Mouse (Mus musculus): ENCODE results near the gene Rnf227. TPM values are rescaled to one million over a fixed set of nuclear protein-coding genes. Genes with fewer than 3 reads are reported as not detected.
"Not testable (repeated sequence)": the region's sequence is repeated elsewhere in the genome, so short reads cannot be mapped to it uniquely, and the experiment has no call there.

The Rnf227 gene
- polyA plus RNA-seq (2016; fragmentation: Nextera tagmentation; extraction: Ambion mirVana), result 14.2 and 20.6 TPM in 2 replicates

DNA sequence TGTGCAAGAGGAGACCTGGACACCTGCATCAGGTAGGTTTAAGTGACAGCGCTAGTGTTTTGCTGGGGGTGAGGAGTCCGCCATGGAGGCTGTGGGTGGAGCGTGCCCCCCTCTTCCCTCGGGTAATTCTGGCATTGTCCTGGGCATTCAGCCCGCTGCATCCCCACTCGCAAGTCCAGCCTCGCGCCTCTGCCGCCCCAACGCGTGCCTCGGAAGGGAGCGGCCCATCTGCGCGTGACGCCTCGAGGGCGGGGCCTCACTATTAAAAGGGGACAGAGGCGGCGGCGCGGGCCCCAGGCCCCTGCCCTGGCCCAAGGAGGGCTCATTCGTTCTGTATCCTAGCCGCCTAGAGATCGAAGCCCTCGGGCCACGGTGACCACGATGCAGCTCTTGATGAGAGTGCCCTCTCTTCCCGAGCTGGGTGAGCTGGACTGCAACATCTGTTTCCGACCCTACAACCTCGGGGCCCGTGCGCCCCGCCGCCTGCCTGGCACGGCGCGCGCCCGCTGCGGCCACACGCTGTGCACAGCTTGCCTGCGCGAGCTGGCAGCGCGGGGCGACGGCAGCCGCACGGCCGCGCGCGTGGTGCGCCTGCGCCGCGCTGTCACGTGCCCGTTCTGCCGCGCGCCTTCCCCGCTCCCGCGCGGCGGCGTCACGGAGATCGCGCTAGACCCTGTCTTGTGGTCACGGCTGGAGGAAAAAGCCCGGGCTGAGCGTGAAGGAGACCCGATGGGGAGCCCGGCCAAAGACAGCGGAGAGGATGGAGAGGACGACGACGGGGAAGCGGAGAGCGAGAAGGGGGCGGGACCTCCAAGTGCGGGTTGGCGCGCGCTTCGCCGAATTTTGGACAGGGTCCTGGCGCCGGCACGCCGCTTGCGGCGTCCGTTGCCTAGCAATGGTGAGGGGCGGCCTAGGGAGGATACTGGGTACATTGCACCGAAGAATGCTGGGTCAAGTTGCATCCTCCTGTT, at the start of gene Rnf227:
Gene Rnf227 (plus strand): TSS at position 301 of the 971 bp plus-strand sequence.
- peak within 1 kb of the TSS; percentile 91 for H3K27ac ChIP-seq
- no peaks in the 10 kb centered on the region for H3K9me3 ChIP-seq (replicated peaks)
- H3K4me1 ChIP-seq, result peaks cover 19% of the 10 kb centered on the region
- H3K36me3 ChIP-seq, result peaks cover 29% of the 10 kb centered on the region
- H3K4me3 ChIP-seq, result peak within 1 kb of the TSS; percentile 67
- WGBS, result 2% methylated on average over 99 of the region's 99 CpGs
- peak; percentile 87 for DNase-seq (ENCODE audit: low spot score)
- H3K27me3 ChIP-seq (ENCODE audit: low read depth, poor library complexity, severe bottlenecking), result peaks cover 30% of the 10 kb centered on the region

- H3K36me3 ChIP-seq, result no peaks in the 10 kb centered on the region
- no peak overlapping the region for H3K27ac ChIP-seq
- no peaks in the 10 kb centered on the region for H3K9me3 ChIP-seq (replicated peaks)
- no peaks in the 10 kb centered on the region for H3K27me3 ChIP-seq (ENCODE audit: low read depth, poor library complexity, severe bottlenecking)
- DNase-seq (ENCODE audit: low spot score), result no peak
- no peak overlapping the region for H3K4me3 ChIP-seq
- no peaks in the 10 kb centered on the region for H3K4me1 ChIP-seq
- WGBS, result 96% methylated on average over 5 of the region's 5 CpGs
These were observed 49.1 kb upstream of the Rnf227 start for GRCm38 (mm10) chr11:69291111-69291510.

DNA sequence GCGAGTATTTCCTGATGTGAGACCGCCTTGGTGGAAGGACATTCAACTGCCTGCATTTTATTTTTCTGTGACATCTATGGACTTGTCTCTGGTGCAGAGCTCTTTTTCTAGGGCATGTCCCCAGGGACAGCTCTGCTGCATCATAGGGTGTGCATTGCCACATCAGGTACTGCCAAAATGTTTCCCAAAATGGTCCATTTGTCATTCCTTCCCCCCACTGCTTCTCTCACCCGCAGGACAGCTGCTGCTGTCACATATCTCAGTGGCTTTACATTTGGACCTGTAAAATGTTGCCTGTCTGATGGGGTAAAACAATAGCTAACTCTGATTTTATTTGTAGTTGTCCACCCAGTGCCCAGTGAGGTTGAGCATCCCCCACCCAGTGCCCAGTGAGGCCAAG, 45.0 kb upstream of the Rnf227 start:
- Histone ChIP-seq H3K36me3 (peaks cover 31% of the 10 kb centered on the region), H3K27me3 (ENCODE audit: low read depth, poor library complexity, severe bottlenecking) (no peaks in the 10 kb centered on the region), H3K27ac (no peak overlapping the region), H3K4me3 (no peak overlapping the region), H3K9me3 (replicated peaks) (no peaks in the 10 kb centered on the region), H3K4me1 (no peaks in the 10 kb centered on the region)
- DNase-seq (ENCODE audit: low spot score), result no peak
- 95% methylated on average over 3 of the region's 3 CpGs for WGBS

DNA sequence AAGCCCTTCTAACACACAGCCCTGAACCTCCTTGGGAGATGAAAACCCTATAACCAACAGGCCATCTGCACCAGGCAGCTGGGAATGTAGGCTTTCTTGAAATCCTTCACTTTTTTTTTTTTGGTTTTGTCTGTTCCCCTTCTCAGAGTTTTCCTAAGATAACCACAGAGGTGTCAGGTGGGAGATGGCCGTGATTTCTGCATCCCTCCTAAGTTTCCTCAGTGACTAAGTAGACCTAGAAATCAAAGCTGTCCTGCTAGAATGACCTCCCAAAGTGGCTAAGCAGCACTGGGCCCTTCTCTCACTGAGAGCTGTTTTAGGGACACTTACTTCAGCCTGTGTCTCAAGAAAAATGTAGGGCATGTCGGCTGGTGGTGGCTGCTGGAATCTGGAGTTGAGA, 42.5 kb upstream of the Rnf227 start:
- H3K36me3 ChIP-seq, result peaks cover 53% of the 10 kb centered on the region
- DNase-seq (ENCODE audit: low spot score), result no peak
- WGBS, result 91% methylated on average over 2 of the region's 2 CpGs

DNA sequence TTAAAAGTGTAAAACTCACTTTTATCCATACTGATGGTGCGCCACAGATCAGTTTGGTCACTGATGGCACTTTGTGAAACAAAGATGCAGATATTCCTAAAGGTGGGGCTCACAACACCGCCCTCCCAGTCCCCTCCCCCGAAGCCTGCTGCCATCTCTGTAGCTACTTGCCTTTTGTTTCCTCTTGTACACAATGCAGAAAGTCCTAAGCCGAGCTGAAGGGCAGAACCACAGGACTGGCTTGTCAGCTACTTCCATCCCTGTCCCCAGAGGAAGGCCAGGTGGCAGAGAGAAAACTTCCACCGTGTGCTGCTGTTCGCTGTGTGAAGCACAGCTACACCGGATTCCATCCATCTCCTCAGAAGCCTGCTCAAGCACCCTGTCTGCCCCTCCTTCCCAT, 42.0 kb upstream of the Rnf227 start:
- no peak overlapping the region; the same call in 1 of the 2 replicates for H3K27ac ChIP-seq
- 81% methylated on average over 7 of the region's 7 CpGs for WGBS
- H3K27me3 ChIP-seq (ENCODE audit: low read depth, poor library complexity, severe bottlenecking), result no peaks in the 10 kb centered on the region
- no peak for DNase-seq (ENCODE audit: low spot score)
- H3K9me3 ChIP-seq (replicated peaks), result no peaks in the 10 kb centered on the region
- peaks cover 58% of the 10 kb centered on the region for H3K36me3 ChIP-seq
- H3K4me1 ChIP-seq, result no peaks in the 10 kb centered on the region
- H3K4me3 ChIP-seq, result no peak overlapping the region

More for the DNA sequence above, 42.5 kb upstream of the Rnf227 start:
- Histone ChIP-seq H3K27ac (no peak overlapping the region), H3K9me3 (replicated peaks) (no peaks in the 10 kb centered on the region), H3K4me3 (no peak overlapping the region), H3K27me3 (ENCODE audit: low read depth, poor library complexity, severe bottlenecking) (no peaks in the 10 kb centered on the region), H3K4me1 (no peaks in the 10 kb centered on the region)

GRCm38 (mm10) chr11:69302817-69303216, 37.4 kb upstream of the Rnf227 start:
- 94% methylated on average over 7 of the region's 7 CpGs for WGBS
- Histone ChIP-seq H3K36me3 (peaks cover 95% of the 10 kb centered on the region), H3K4me3 (no peak overlapping the region), H3K4me1 (no peaks in the 10 kb centered on the region), H3K9me3 (replicated peaks) (no peaks in the 10 kb centered on the region), H3K27ac (no peak overlapping the region), H3K27me3 (ENCODE audit: low read depth, poor library complexity, severe bottlenecking) (no peaks in the 10 kb centered on the region)
- DNase-seq (ENCODE audit: low spot score), result no peak

DNA sequence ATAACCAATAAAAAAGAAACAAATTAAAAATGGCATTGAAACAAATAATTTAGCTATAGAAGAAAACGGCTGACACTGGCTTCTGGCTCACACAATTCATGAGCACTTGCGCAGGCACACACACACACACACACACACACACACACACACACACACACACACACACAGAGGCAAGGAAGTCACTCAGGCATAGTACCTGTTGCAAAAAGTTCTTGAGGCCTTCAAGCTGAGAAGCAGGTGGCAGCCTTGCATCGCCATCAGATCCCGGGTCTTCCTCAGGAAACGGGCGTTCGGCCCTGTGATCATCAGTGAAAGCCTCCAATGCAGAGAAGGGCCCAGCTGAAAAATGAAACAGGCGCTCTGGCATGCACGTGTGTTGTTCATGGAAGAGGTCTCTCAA, 35.0 kb upstream of the Rnf227 start:
- H3K4me1 ChIP-seq, result no peaks in the 10 kb centered on the region
- 95% methylated on average over 9 of the region's 9 CpGs for WGBS
- DNase-seq (ENCODE audit: low spot score), result no peak
- H3K27ac ChIP-seq, result no peak overlapping the region
- H3K9me3 ChIP-seq (replicated peaks), result no peaks in the 10 kb centered on the region
- H3K36me3 ChIP-seq, result peaks cover 96% of the 10 kb centered on the region
- no peak overlapping the region for H3K4me3 ChIP-seq
- H3K27me3 ChIP-seq (ENCODE audit: low read depth, poor library complexity, severe bottlenecking), result no peaks in the 10 kb centered on the region

DNA sequence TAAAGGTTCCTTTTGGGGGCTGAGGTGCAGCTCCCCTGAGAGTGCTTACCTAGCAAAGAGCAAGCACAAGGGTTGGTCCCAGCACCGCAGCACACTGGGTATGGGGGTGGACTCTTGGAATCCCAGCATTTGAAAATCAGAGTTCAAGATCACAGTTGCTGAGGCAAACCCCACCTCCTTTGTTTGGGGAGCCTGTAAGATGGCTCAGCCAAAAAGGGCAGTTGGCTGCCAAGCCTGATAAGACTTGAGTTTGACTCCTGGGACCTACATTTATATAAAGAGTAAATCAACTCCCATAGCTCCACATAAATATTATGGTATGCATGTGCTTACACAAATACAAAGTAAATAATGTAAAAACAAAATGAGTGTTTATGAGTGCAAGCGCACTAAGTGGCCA, 34.2 kb upstream of the Rnf227 start:
- H3K27me3 ChIP-seq (ENCODE audit: low read depth, poor library complexity, severe bottlenecking), result no peaks in the 10 kb centered on the region
- 95% methylated on average over 2 of the region's 2 CpGs for WGBS
- H3K9me3 ChIP-seq (replicated peaks), result no peaks in the 10 kb centered on the region
- H3K36me3 ChIP-seq, result peaks cover 97% of the 10 kb centered on the region
- H3K4me3 ChIP-seq, result no peak overlapping the region
- H3K4me1 ChIP-seq, result no peaks in the 10 kb centered on the region
- no peak for DNase-seq (ENCODE audit: low spot score)
- H3K27ac ChIP-seq, result no peak overlapping the region

DNA sequence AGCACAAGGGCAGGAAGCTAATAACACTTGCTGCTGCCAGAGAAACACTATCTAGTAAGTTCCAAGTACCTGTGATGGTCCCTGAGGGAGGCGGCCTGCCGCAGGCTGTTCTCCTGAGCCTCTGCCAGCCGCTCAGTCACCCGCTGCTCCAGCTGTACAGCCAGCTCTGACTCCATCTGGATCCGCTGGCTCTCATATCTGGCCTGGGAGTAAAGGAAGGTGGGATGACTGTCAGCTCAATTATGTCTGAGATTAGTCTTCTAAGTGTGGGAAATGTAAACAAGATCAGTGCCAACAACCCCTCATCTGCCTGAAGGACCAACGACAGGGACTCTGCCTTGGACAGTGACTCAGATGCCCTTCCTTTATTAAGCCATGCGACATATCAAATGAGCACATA, 29.0 kb upstream of the Rnf227 start:
- peaks cover 96% of the 10 kb centered on the region for H3K36me3 ChIP-seq
- no peak overlapping the region for H3K27ac ChIP-seq
- H3K9me3 ChIP-seq (replicated peaks), result no peaks in the 10 kb centered on the region
- H3K4me3 ChIP-seq, result no peak overlapping the region
- no peak for DNase-seq (ENCODE audit: low spot score)
- no peaks in the 10 kb centered on the region for H3K27me3 ChIP-seq (ENCODE audit: low read depth, poor library complexity, severe bottlenecking)
- 89% methylated on average over 7 of the region's 7 CpGs for WGBS
- no peaks in the 10 kb centered on the region for H3K4me1 ChIP-seq

- no peaks in the 10 kb centered on the region for H3K9me3 ChIP-seq (replicated peaks)
- no peak overlapping the region for H3K27ac ChIP-seq
- no peak for DNase-seq (ENCODE audit: low spot score)
- no peaks in the 10 kb centered on the region for H3K4me1 ChIP-seq
- WGBS, result 95% methylated on average over 6 of the region's 6 CpGs
- H3K36me3 ChIP-seq, result peaks cover 94% of the 10 kb centered on the region
- no peak overlapping the region for H3K4me3 ChIP-seq
- H3K27me3 ChIP-seq (ENCODE audit: low read depth, poor library complexity, severe bottlenecking), result no peaks in the 10 kb centered on the region
These were observed 23.9 kb upstream of the Rnf227 start for GRCm38 (mm10) chr11:69316361-69316760.

- Histone ChIP-seq H3K36me3 (peaks cover 82% of the 10 kb centered on the region), H3K4me1 (peaks cover 15% of the 10 kb centered on the region)
- H3K27me3 ChIP-seq (ENCODE audit: low read depth, poor library complexity, severe bottlenecking); H3K27ac ChIP-seq; DNase-seq (ENCODE audit: low spot score); H3K9me3 ChIP-seq (replicated peaks); H3K4me3 ChIP-seq: not testable (repeated sequence)
- 92% methylated on average over 3 of the region's 3 CpGs for WGBS
These were observed 22.3 kb upstream of the Rnf227 start for GRCm38 (mm10) chr11:69318000-69318399.

DNA sequence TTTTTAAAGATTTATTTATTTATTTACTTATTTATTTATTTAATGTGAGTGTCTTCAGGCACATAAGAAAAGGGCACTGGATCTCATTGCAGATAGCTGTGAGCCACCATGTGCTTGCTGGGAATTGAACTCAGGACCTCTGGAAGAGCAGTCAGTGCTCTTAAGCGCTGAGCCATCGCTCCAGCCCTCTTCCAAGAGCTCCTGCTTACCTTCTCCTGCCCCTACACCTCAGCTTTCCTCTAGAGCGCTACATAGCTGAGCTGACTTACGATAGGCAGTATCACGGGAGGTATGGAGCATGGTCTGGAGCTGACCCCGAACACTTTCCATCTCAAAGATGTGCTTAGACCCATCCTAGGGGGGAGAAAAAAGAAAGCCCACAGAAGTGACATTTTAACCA, 18.7 kb upstream of the Rnf227 start:
- peaks cover 5% of the 10 kb centered on the region for H3K27me3 ChIP-seq (ENCODE audit: low read depth, poor library complexity, severe bottlenecking)
- H3K27ac ChIP-seq, result peak overlapping the region; percentile 25; the same call in 1 of the 2 replicates
- peaks cover 46% of the 10 kb centered on the region for H3K36me3 ChIP-seq
- peak overlapping the region; percentile 72; the same call in 1 of the 2 replicates for H3K4me3 ChIP-seq
- H3K4me1 ChIP-seq, result peaks cover 38% of the 10 kb centered on the region
- DNase-seq (ENCODE audit: low spot score), result no peak
- WGBS, result 94% methylated on average over 6 of the region's 6 CpGs
- H3K9me3 ChIP-seq (replicated peaks), result no peaks in the 10 kb centered on the region

- Histone ChIP-seq H3K36me3 (peaks cover 42% of the 10 kb centered on the region), H3K27me3 (ENCODE audit: low read depth, poor library complexity, severe bottlenecking) (peaks cover 9% of the 10 kb centered on the region), H3K9me3 (replicated peaks) (no peaks in the 10 kb centered on the region), H3K27ac (peak overlapping the region; percentile 94; the same call in 1 of the 2 replicates), H3K4me1 (peaks cover 43% of the 10 kb centered on the region), H3K4me3 (peak overlapping the region; percentile 72)
- 87% methylated on average over 6 of the region's 6 CpGs for WGBS
- DNase-seq (ENCODE audit: low spot score), result no peak
These were observed 18.3 kb upstream of the Rnf227 start for GRCm38 (mm10) chr11:69322010-69322409.
